Mouse (Mus musculus) hematopoietic stem cell, adult 5-6 weeks (primary cell): ENCODE measurements around the gene Tmem95. TPM values are rescaled to one million over a fixed set of nuclear protein-coding genes. Genes with fewer than 3 reads are reported as not detected.

ENCODE experiments used
- ATAC-seq, 2 experiments: fragments of 125-278 bp in 1 of 2; replicated peaks in 1 of 2; 2 replicates each; pipeline ENCODE4 v1.8.0; 2016 to 2017; ENCODE audit warnings: inconsistent platforms in 2 of 2, mild to moderate bottlenecking in 2 of 2, moderate number of reproducible peaks in 2 of 2, low read depth in 1 of 2, moderate TSS enrichment in 1 of 2; ENCODE audit not compliant: low FRiP score in 2 of 2, poor library complexity in 2 of 2, severe bottlenecking in 2 of 2, insufficient read depth in 1 of 2, low TSS enrichment in 1 of 2
- total RNA-seq: library from RNA; stranded (forward); fragments of 172-1452, 232-1000 nt; gene quantifications from 2 replicates; pipeline ENCODE4 v1.2.3, GENCODE M21; 2017

Tmem95 gene
- total RNA-seq, 1 experiment from 2014 or later = not detected

- ATAC-seq = no peak
These were observed 42.4 kb downstream of the Tmem95 start for GRCm38 (mm10) chr11:69835326-69835965.

- peak in 1 of 2 experiments; percentile 26; a peak in 2 of 4 replicates for ATAC-seq
These were observed 43.7 kb downstream of the Tmem95 start for GRCm38 (mm10) chr11:69834001-69834549.

GRCm38 (mm10) chr11:69833554-69833953 is 44.3 kb downstream of the Tmem95 start:
- ATAC-seq = no peak

GRCm38 (mm10) chr11:69828832-69829231 is 49.0 kb downstream of the Tmem95 start:
- no peak for ATAC-seq

Other genes with a start within 250 kb of the Tmem95 start
- 51.2 and 60.8 TPM in 2 replicates for gene Fxr2, start 245.0 kb downstream of the Tmem95 start, total RNA-seq
- gene Sox15, start 222.7 kb downstream of the Tmem95 start, total RNA-seq = 1.5 TPM in 1 of 2 replicates, not detected in the other
- 41.3 and 73.7 TPM in 2 replicates for gene Mpdu1, start 215.4 kb downstream of the Tmem95 start, total RNA-seq
- gene Cd68, start 211.9 kb downstream of the Tmem95 start, total RNA-seq = 11.4 and 16.7 TPM in 2 replicates
- gene Eif4a1, start 205.6 kb downstream of the Tmem95 start, total RNA-seq = 838 and 888 TPM in 2 replicates
- gene Senp3, start 195.9 kb downstream of the Tmem95 start, total RNA-seq = 99.1 and 105 TPM in 2 replicates
- gene Tnfsf13, start 192.2 kb downstream of the Tmem95 start, total RNA-seq = 13.9 and 15.9 TPM in 2 replicates
- 1.4 and 3.3 TPM in 2 replicates for gene Tnfsf12, start 182.2 kb downstream of the Tmem95 start, total RNA-seq
- 1.5 and 2.9 TPM in 2 replicates for gene Tnfsfm13, start 181.9 kb downstream of the Tmem95 start, total RNA-seq
- gene Polr2a, start 119.4 kb downstream of the Tmem95 start, total RNA-seq = 11.3 and 55.7 TPM in 2 replicates
- not detected in 2 replicates for gene Slc35g3, start 116.0 kb downstream of the Tmem95 start, total RNA-seq
- 4.4 and 6.9 TPM in 2 replicates for gene Zbtb4, start 112.1 kb downstream of the Tmem95 start, total RNA-seq
- gene Chrnb1, start 82.1 kb downstream of the Tmem95 start, total RNA-seq = 11.4 and 21.2 TPM in 2 replicates
- gene Fgf11, start 76.2 kb downstream of the Tmem95 start, total RNA-seq = 3.9 and 5.4 TPM in 2 replicates
- 0.30 and 1.0 TPM in 2 replicates for gene Tmem102, start 72.4 kb downstream of the Tmem95 start, total RNA-seq
- gene Gm39566, start 62.7 kb downstream of the Tmem95 start, total RNA-seq = not detected in 2 replicates
- gene Spem2, start 59.6 kb downstream of the Tmem95 start, total RNA-seq = not detected in 2 replicates
- gene Spem1, start 55.8 kb downstream of the Tmem95 start, total RNA-seq = not detected in 2 replicates
- 8.7 and 17.8 TPM in 2 replicates for gene Nlgn2, start 40.2 kb downstream of the Tmem95 start, total RNA-seq
- gene Tmem256, start 39.5 kb downstream of the Tmem95 start, total RNA-seq = 130 and 149 TPM in 2 replicates
- gene Plscr3, start 31.6 kb downstream of the Tmem95 start, total RNA-seq = 27.2 and 33.3 TPM in 2 replicates
- 0.50 and 4.4 TPM in 2 replicates for gene Tnk1, start 19.3 kb downstream of the Tmem95 start, total RNA-seq
- 1.3 and 2.7 TPM in 2 replicates for gene Kctd11, start 3.4 kb upstream of the Tmem95 start, total RNA-seq
- 136 and 171 TPM in 2 replicates for gene Acap1, start 17.5 kb upstream of the Tmem95 start, total RNA-seq
- 12.1 and 33.3 TPM in 2 replicates for gene 2810408A11Rik, start 23.0 kb upstream of the Tmem95 start, total RNA-seq
- 23.3 and 34.1 TPM in 2 replicates for gene Neurl4, start 23.1 kb upstream of the Tmem95 start, total RNA-seq
- gene Gps2, start 35.9 kb upstream of the Tmem95 start, total RNA-seq = 37.0 and 64.9 TPM in 2 replicates
- 553 and 938 TPM in 2 replicates for gene Eif5a, start 43.9 kb upstream of the Tmem95 start, total RNA-seq
- 0.60 TPM in 1 of 2 replicates, not detected in the other for gene Ybx2, start 57.8 kb upstream of the Tmem95 start, total RNA-seq
- not detected in 2 replicates for gene Slc2a4, start 70.2 kb upstream of the Tmem95 start, total RNA-seq
- gene Cldn7, start 86.8 kb upstream of the Tmem95 start, total RNA-seq = 0.31 and 6.3 TPM in 2 replicates
- 17.3 and 21.4 TPM in 2 replicates for gene Ctdnep1, start 103.1 kb upstream of the Tmem95 start, total RNA-seq
- gene Elp5, start 104.5 kb upstream of the Tmem95 start, total RNA-seq = 48.6 and 59.9 TPM in 2 replicates
- 211 and 252 TPM in 2 replicates for gene Gabarap, start 113.1 kb upstream of the Tmem95 start, total RNA-seq
- 44.2 and 45.3 TPM in 2 replicates for gene Phf23, start 117.8 kb upstream of the Tmem95 start, total RNA-seq
- 22.6 and 35.9 TPM in 2 replicates for gene Dvl2, start 122.6 kb upstream of the Tmem95 start, total RNA-seq
- gene Acadvl, start 137.4 kb upstream of the Tmem95 start, total RNA-seq = 42.8 and 51.7 TPM in 2 replicates
- gene Dlg4, start 138.9 kb upstream of the Tmem95 start, total RNA-seq = 9.3 and 10.0 TPM in 2 replicates
- 1.1 TPM in 1 of 2 replicates, not detected in the other for gene Asgr1, start 176.1 kb upstream of the Tmem95 start, total RNA-seq
- 0.45 TPM in 1 of 2 replicates, not detected in the other for gene Asgr2, start 214.6 kb upstream of the Tmem95 start, total RNA-seq